Mouse (Mus musculus) hindbrain, embryonic 16.5 days (tissue): ENCODE measurements around the gene Dlx6. TPM values are rescaled to one million over a fixed set of nuclear protein-coding genes. Genes with fewer than 3 reads are reported as not detected.

Experiments
- ATAC-seq: fragments of 200-750 bp; cut with Nextera tagmentation; 2 replicates; pipeline ENCODE4 v1.8.0; 2017; ENCODE audit warnings: moderate TSS enrichment, moderate library complexity
- H3K27ac ChIP-seq: fragments of 300-500 bp; sonication (generic); 2 replicates; pipeline ENCODE4 v1.5.1; 2014; ENCODE audit warnings: low read depth, mild to moderate bottlenecking, control low read depth, low read length, moderate library complexity
- H3K27me3 ChIP-seq: fragments of 300-500 bp; sonication (generic); replicated peaks from 2 replicates; pipeline ENCODE4 v1.6.1; 2014; ENCODE audit warnings: low read length; ENCODE audit not compliant: control insufficient read depth, insufficient read depth
- H3K36me3 ChIP-seq: fragments of 300-500 bp; sonication (generic); 2 replicates; pipeline ENCODE4 v1.6.1; 2014; ENCODE audit warnings: mild to moderate bottlenecking, low read length, moderate library complexity, mixed read lengths; ENCODE audit not compliant: control insufficient read depth, insufficient read depth
- H3K4me1 ChIP-seq: fragments of 300-500 bp; sonication (generic); 2 replicates; pipeline ENCODE4 v1.6.1; 2014; ENCODE audit warnings: low read depth, low read length; ENCODE audit not compliant: control insufficient read depth, insufficient read depth
- H3K4me2 ChIP-seq: fragments of 300-500 bp; sonication (generic); 2 replicates; pipeline ENCODE4 v1.6.1; 2014; ENCODE audit warnings: mild to moderate bottlenecking, low read length, control low read depth, moderate library complexity
- H3K4me3 ChIP-seq: fragments of 300-500 bp; sonication (generic); 2 replicates; pipeline ENCODE4 v1.5.1; 2014; ENCODE audit warnings: mild to moderate bottlenecking, low read length, control low read depth, moderate library complexity
- H3K9ac ChIP-seq: fragments of 300-500 bp; sonication (generic); 2 replicates; pipeline ENCODE4 v1.6.1; 2014; ENCODE audit warnings: low read depth, mild to moderate bottlenecking, control low read depth, low read length, moderate library complexity
- H3K9me3 ChIP-seq: fragments of 300-500 bp; sonication (generic); 2 replicates; pipeline ENCODE4 v1.6.1; 2014; ENCODE audit warnings: mild to moderate bottlenecking, low read length, moderate library complexity; ENCODE audit not compliant: control insufficient read depth
- WGBS: fragments of 180-500 bp; shearing (Covaris S2); extraction: QIAGEN DNeasy Blood & Tissue Kit; methylation state at CpG from one replicate; pipeline ENCODE4 v1.1.7; 2014; 5-methylcytosine and 5-hydroxymethylcytosine counted together
- polyA plus RNA-seq: library from polyadenylated mRNA; unstranded; fragments of >200 nt; fragmentation: Nextera tagmentation; extraction: Ambion mirVana; gene quantifications from 2 replicates; pipeline ENCODE4 v1.2.1, GENCODE M21; 2015

The Dlx6 gene
- polyA plus RNA-seq, 1 experiment from 2014 or later, result not detected

DNA sequence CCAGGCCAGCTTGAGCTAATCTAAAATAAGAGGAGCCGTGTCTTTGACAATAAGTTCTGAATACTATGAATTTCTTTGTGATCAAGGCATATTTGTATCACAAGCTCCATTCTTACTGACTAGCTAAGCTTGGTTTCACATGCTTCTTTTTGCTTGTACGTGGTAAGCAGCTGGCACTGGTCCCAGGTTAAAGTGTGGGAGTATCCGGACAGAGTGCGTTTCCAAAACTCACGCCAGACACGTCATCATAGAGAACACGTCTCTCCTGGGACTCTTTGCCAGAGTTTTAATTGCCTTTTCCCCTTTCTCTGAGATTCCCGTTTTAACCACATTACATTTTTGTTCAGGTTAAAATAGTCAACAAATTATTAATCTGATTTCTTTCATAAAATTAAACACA, 46.5 kb downstream of the Dlx6 start:
- ATAC-seq, result no peak
- WGBS, result 65% methylated on average over 8 of the region's 8 CpGs
- no peaks in the 10 kb centered on the region for H3K36me3 ChIP-seq
- no peak overlapping the region for H3K4me3 ChIP-seq
- H3K9me3 ChIP-seq, result no peaks in the 10 kb centered on the region
- no peak overlapping the region for H3K4me2 ChIP-seq
- no peaks in the 10 kb centered on the region for H3K4me1 ChIP-seq
- no peak overlapping the region for H3K9ac ChIP-seq
- H3K27me3 ChIP-seq, result no peaks in the 10 kb centered on the region
- H3K27ac ChIP-seq, result no peak overlapping the region

- no peak for ATAC-seq
- WGBS, result 89% methylated on average over 1 of the region's 1 CpGs
- Histone ChIP-seq H3K27ac (no peak overlapping the region), H3K4me3 (no peak overlapping the region), H3K27me3 (no peaks in the 10 kb centered on the region), H3K36me3 (no peaks in the 10 kb centered on the region), H3K4me2 (no peak overlapping the region), H3K9me3 (no peaks in the 10 kb centered on the region), H3K9ac (no peak overlapping the region), H3K4me1 (no peaks in the 10 kb centered on the region)
These were observed 51.2 kb downstream of the Dlx6 start for GRCm38 (mm10) chr6:6914304-6914703.

- H3K9ac ChIP-seq, result no peak overlapping the region
- peak; percentile 80 for ATAC-seq
- no peak overlapping the region for H3K4me2 ChIP-seq
- no peak overlapping the region for H3K27ac ChIP-seq
- H3K9me3 ChIP-seq, result no peaks in the 10 kb centered on the region
- H3K4me3 ChIP-seq, result no peak overlapping the region
- no peaks in the 10 kb centered on the region for H3K36me3 ChIP-seq
- whole genome bisulfite sequencing, result 39% methylated on average over 5 of the region's 5 CpGs
- no peaks in the 10 kb centered on the region for H3K4me1 ChIP-seq
- H3K27me3 ChIP-seq, result no peaks in the 10 kb centered on the region
These were observed 51.9 kb downstream of the Dlx6 start for GRCm38 (mm10) chr6:6914849-6915525.

- Histone ChIP-seq H3K4me1 (no peaks in the 10 kb centered on the region), H3K4me2 (no peak overlapping the region), H3K9ac (no peak overlapping the region), H3K9me3 (no peaks in the 10 kb centered on the region), H3K4me3 (no peak overlapping the region), H3K36me3 (no peaks in the 10 kb centered on the region), H3K27ac (no peak overlapping the region), H3K27me3 (no peaks in the 10 kb centered on the region)
- 0 out of 2 replicates have a peak, but pooled peaks have one; percentile 34 for ATAC-seq
- WGBS, result 58% methylated on average over 9 of the region's 9 CpGs
These were observed 52.4 kb downstream of the Dlx6 start for GRCm38 (mm10) chr6:6915526-6915915.

DNA sequence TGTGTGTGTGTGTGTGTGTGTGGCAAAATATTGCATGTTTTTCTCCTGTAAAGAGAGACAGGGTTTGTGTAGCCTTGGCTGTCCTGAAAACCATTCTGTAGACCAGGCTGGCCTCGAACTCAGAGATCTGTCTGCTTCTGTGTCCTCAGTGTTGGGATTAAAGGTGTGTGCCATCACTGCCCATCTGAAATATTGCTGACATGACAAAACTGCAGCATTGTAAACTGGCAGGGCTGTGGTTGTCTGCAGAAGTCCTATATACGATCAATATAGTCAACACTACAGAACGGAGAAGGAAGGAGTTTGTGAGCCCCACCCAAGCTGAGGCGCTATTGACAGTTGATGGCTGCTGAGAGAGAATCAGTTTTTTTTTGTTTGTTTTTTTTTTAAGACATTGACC, 54.2 kb downstream of the Dlx6 start:
- no peak overlapping the region for H3K4me3 ChIP-seq
- no peaks in the 10 kb centered on the region for H3K36me3 ChIP-seq
- 95% methylated on average over 4 of the region's 4 CpGs for WGBS
- no peak overlapping the region for H3K27ac ChIP-seq
- no peak for ATAC-seq
- H3K4me1 ChIP-seq, result no peaks in the 10 kb centered on the region
- no peak overlapping the region for H3K4me2 ChIP-seq
- H3K9ac ChIP-seq, result no peak overlapping the region
- H3K9me3 ChIP-seq, result no peaks in the 10 kb centered on the region
- H3K27me3 ChIP-seq, result no peaks in the 10 kb centered on the region

Other genes starting within 250 kb of the Dlx6 start
- gene Dlx5, start 18.8 kb downstream of the Dlx6 start, polyA plus RNA-seq, result 3.7 TPM in 1 of 2 replicates, not detected in the other
- gene Sdhaf3, start 92.7 kb downstream of the Dlx6 start, polyA plus RNA-seq, result 6.3 and 6.9 TPM in 2 replicates